Mouse (Mus musculus) adrenal gland (tissue): ENCODE measurements around the gene Tmtc1.

ENCODE experiments used
- intact Hi-C: fragments of 180-260 bp; cut with DNase I; formaldehyde crosslinking; loops from one replicate; pipeline ENCODE4 v1.15.1; 2025
- long read RNA-seq, 2 experiments: library from polyadenylated mRNA; unstranded; transcript quantifications; one replicate each; pipeline ENCODE4 v2.0.0; 2020; ENCODE audit warnings: borderline replicate concordance in 1 of 2; ENCODE audit not compliant: insufficient replicate concordance in 1 of 2

The Tmtc1 gene
- long read RNA-seq, experiment 1, partial matches to known transcripts: 0 of 4 reads
- long read RNA-seq, experiment 1, other reads (novel, unspliced or antisense): 4 of 4 reads
- long read RNA-seq, experiment 2, partial matches to known transcripts: 0 of 3 reads
- long read RNA-seq, experiment 2, other reads (novel, unspliced or antisense): 3 of 3 reads

- intact Hi-C loops: loop anchor here (10.0 kb wide), 1 partner anchor 241 kb away; no protein-coding TSS in a partner anchor
Measured at GRCm38 (mm10) chr6:148443726-148444701, at the start of gene Tmtc1. Gene Tmtc1 (minus strand): TSS chr6:148444389.

- intact Hi-C loops: no loop called here
Measured at GRCm38 (mm10) chr6:148491849-148492248, 47.7 kb upstream of the Tmtc1 start.

GRCm38 (mm10) chr6:148486756-148487155 is 42.6 kb upstream of the Tmtc1 start:
- intact Hi-C loops: no loop called here

- intact Hi-C loops: no loop called here
Measured at GRCm38 (mm10) chr6:148481894-148482293, 37.7 kb upstream of the Tmtc1 start.

- intact Hi-C loops: no loop called here
Measured at GRCm38 (mm10) chr6:148479671-148480237, 35.6 kb upstream of the Tmtc1 start.

GRCm38 (mm10) chr6:148478350-148478749 is 34.2 kb upstream of the Tmtc1 start:
- intact Hi-C loops: no loop called here

GRCm38 (mm10) chr6:148472289-148472688 is 28.1 kb upstream of the Tmtc1 start:
- intact Hi-C loops: no loop called here

GRCm38 (mm10) chr6:148467924-148468389 is 23.8 kb upstream of the Tmtc1 start:
- intact Hi-C loops: no loop called here

GRCm38 (mm10) chr6:148467170-148467921 is 23.2 kb upstream of the Tmtc1 start:
- intact Hi-C loops: no loop called here

GRCm38 (mm10) chr6:148459636-148460035 is 15.4 kb upstream of the Tmtc1 start:
- intact Hi-C loops: no loop called here

- intact Hi-C loops: no loop called here
Measured at GRCm38 (mm10) chr6:148455470-148455869, 11.3 kb upstream of the Tmtc1 start.

- intact Hi-C loops: no loop called here
Measured at GRCm38 (mm10) chr6:148454740-148455139, 10.6 kb upstream of the Tmtc1 start.

- intact Hi-C loops: loop anchor here (10.0 kb wide), 1 partner anchor 237 kb away; no protein-coding TSS in a partner anchor
Measured at GRCm38 (mm10) chr6:148448151-148448550, 4.0 kb upstream of the Tmtc1 start.

GRCm38 (mm10) chr6:148446113-148446512 is 1.9 kb upstream of the Tmtc1 start:
- intact Hi-C loops: loop anchor here (10.0 kb wide), 1 partner anchor 239 kb away; no protein-coding TSS in a partner anchor

- intact Hi-C loops: loop anchor here (10.0 kb wide), 1 partner anchor 240 kb away; no protein-coding TSS in a partner anchor
Measured at GRCm38 (mm10) chr6:148444796-148445195, 607 bp upstream of the Tmtc1 start.

- intact Hi-C loops: loop anchor here (10.0 kb wide), 1 partner anchor 241 kb away; no protein-coding TSS in a partner anchor
Measured at GRCm38 (mm10) chr6:148443291-148443725, 881 bp downstream of the Tmtc1 start.

GRCm38 (mm10) chr6:148442671-148443290 is 1.4 kb downstream of the Tmtc1 start:
- intact Hi-C loops: loop anchor here (10.0 kb wide), 1 partner anchor 242 kb away; no protein-coding TSS in a partner anchor

- intact Hi-C loops: loop anchor here (10.0 kb wide), 1 partner anchor 243 kb away; no protein-coding TSS in a partner anchor
Measured at GRCm38 (mm10) chr6:148441871-148442270, 2.3 kb downstream of the Tmtc1 start.

GRCm38 (mm10) chr6:148439101-148439500 is 5.1 kb downstream of the Tmtc1 start:
- intact Hi-C loops: no loop called here

GRCm38 (mm10) chr6:148437565-148437964 is 6.6 kb downstream of the Tmtc1 start:
- intact Hi-C loops: no loop called here
